Mouse (Mus musculus) lung, adult 2 months (tissue): ENCODE results near the gene Gpr162. TPM values are rescaled to one million over a fixed set of nuclear protein-coding genes. Genes with fewer than 3 reads are reported as not detected.

ENCODE experiments used
- DNase-seq: peaks from one replicate; pipeline ENCODE4 v3.0.0; 2022
- H3K4me1 ChIP-seq: fragments of 200-500 bp; 2 replicates; pipeline ENCODE4 v1.6.1; 2011; ENCODE audit warnings: low read length; ENCODE audit not compliant: control insufficient read depth, insufficient read depth
- H3K4me3 ChIP-seq: fragments of 200-500 bp; replicated peaks from 2 replicates; pipeline ENCODE3; 2011; ENCODE audit warnings: low read depth, mild to moderate bottlenecking, control low read depth, low read length; ENCODE audit errors: extremely low read depth
- CTCF ChIP-seq: fragments of 200-500 bp; IDR thresholded peaks from 2 replicates; pipeline ENCODE4 v1.5.1; 2011; ENCODE audit warnings: mild to moderate bottlenecking, low read length, control low read depth; ENCODE audit not compliant: insufficient read depth
- POLR2A ChIP-seq: fragments of 200-500 bp; IDR thresholded peaks from 2 replicates; pipeline ENCODE4 v1.6.1; 2011; ENCODE audit warnings: low read depth, mild to moderate bottlenecking, control low read depth, low read length, borderline replicate concordance; ENCODE audit errors: extremely low read depth
- WGBS: fragments of 180-500 bp; shearing (Covaris S2); methylation state at CpG from one replicate; pipeline ENCODE4 v1.1.7; 2018; 5-methylcytosine and 5-hydroxymethylcytosine counted together
- polyA plus RNA-seq: library from polyadenylated mRNA; depleted of rRNA; stranded (reverse); fragments of >200 nt; gene quantifications from 2 replicates; pipeline ENCODE4 v1.2.3, GENCODE M21; 2012; rRNA removed

Gene Gpr162
- 0.27 and 0.69 TPM in 2 replicates for polyA plus RNA-seq

DNA sequence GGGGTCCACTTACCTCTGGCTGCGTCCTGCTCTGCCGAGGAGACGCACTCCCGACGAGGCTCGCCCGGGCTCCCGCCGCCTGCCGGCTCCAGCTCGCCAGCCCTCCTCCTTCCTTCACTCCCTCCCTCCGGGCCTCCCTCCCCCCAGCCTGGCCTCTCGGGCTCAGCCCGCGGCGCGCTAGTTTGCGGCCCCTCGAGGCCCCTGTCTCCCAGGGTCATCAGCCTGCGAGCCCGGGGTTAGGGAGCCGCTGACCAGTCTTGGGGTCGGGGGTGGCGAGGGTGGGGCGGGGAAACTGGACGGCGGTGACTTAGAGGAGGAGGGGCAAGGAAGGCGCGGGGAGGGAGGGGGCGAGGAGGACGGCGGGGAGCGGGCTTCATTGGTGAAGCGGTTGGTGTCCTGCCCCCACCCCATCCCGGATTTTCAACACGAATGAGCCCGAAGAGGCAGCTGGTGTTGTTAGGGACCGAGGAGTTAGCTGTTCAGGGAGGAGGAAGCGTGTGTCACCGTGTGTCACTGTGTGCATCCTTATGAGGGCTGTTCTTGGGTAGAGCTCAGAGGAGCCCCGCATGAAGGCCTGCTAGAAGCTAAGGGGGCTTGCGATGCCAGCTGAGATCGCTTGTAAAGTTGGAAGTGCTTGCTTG, at the start of gene Gpr162:
Gpr162 (minus strand) TSS at position 326 of the 641 bp plus-strand sequence.
- Histone ChIP-seq H3K4me3 (peak within 1 kb of the TSS; percentile 15), H3K4me1 (peaks cover 2% of the 10 kb centered on the region; the same call in 1 of the 2 replicates)
- TF ChIP-seq POLR2A (no peak), CTCF (no peak)
- WGBS, result 2% methylated on average over 33 of the region's 43 CpGs
- DNase-seq, result peak; percentile 45

DNA sequence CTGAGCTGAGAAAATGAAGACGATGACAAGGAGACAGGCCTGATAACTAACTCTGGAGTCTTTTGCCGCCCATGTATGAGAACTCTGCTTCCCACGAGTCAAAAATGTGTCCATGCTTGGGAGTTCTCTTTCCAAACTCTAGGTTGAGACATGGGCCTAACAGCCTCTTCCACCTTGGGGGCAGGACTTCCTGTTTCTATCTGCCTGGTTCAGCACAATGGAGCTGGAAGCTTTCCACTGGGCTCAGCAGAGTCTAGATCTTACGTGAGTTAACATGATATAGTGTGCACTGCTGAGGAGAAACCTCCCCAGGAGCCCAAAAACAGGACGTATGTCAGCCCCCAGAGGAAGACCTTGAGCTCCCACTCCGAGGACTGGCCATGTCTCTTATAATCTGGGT, 49.4 kb upstream of the Gpr162 start:
- WGBS, result 42% methylated on average over 6 of the region's 6 CpGs
- Histone ChIP-seq H3K4me3 (no peak overlapping the region), H3K4me1 (peaks cover 9% of the 10 kb centered on the region)
- DNase-seq, result no peak
- TF ChIP-seq POLR2A, result no peak
- no peak for TF ChIP-seq CTCF

DNA sequence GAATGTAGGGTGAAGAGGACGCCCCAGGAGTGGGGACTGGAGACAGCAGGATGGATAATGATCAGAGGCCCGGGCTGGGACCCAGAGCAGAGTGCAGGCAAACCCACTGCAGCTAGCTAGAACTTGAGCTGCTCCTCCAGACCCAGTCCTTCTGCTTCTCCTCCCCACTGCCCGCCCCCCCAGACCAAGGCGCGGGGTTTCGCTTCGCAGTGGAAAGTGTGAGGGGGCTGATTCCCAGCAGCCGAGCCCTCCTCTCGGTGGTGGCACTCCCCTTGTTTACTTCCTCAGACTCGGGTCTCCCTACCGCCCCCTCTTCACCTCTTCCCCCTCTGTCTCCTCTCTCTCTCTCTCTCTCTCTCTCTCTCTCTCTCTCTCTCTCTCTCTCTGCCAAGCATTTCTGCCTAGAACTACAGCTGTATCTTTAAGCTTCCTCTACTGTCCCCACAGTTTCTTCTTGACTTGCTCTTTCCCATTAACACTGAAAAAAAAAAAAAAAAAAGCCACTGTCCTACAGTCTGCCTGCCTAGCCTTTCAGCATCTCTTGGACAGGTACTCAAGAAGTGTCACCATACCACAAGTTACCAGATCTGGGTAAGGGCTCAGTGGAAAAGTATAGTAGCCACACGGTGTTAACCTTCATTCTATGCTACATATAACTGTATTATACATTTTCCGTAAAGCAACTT, 47.9 kb upstream of the Gpr162 start, which contains the start of gene Lag3:
Lag3 (minus strand) TSS at position 173 of the 686 bp plus-strand sequence.
- TF ChIP-seq POLR2A, result no peak
- TF ChIP-seq CTCF, result no peak
- no peak for DNase-seq
- Histone ChIP-seq H3K4me3 (no peak within 1 kb of the TSS), H3K4me1 (peaks cover 9% of the 10 kb centered on the region)
- 13% methylated on average over 12 of the region's 13 CpGs for WGBS

DNA sequence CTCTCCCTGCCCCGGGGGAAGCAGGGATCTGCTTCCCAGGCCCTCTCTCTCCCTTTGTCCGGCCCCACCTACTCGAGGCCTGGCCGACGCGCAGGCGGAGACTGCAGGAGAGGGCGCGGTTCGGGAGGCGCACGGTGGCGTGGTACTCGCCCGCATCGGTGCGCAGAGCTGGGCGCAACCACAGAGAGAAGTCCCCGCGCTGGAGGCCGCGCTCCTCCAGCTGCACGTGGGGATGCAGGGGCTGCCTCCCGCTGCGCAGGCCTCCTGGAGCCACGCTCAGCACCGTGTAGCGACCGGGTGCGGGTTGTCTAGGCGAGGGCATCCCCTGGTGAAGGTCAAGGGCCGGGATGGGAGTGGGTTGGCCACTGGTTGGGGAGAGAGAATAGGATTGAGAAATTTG, 46.2 kb upstream of the Gpr162 start:
- H3K4me3 ChIP-seq, result no peak overlapping the region
- WGBS, result 24% methylated on average over 32 of the region's 32 CpGs

DNA sequence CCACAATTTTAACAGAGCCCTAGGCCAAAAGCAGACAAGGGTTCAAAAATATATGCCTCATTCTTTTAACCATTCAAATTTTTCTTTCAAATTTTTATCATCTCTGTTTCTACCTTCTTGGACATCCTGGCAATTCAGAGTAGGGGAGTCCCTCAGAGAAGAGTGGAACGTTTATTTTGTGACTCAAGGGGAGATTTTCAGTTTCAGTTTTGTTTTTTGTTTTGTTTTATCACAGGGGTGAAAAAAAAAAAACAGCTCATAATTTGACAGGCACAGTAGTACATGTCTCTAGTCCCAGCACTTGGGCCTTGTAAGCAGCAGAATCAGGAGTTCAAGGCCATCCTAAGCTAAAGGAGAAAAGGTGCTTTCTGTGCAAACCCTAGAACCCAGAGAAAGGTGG, 44.0 kb upstream of the Gpr162 start:
- Histone ChIP-seq H3K4me3 (no peak overlapping the region), H3K4me1 (peaks cover 3% of the 10 kb centered on the region)
- DNase-seq, result no peak
- 38% methylated on average over 1 of the region's 1 CpGs for WGBS
- TF ChIP-seq CTCF (no peak), POLR2A (no peak)

More for the DNA sequence above, 46.2 kb upstream of the Gpr162 start:
- H3K4me1 ChIP-seq, result no peaks in the 10 kb centered on the region
- TF ChIP-seq POLR2A, result no peak
- TF ChIP-seq CTCF, result no peak
- no peak for DNase-seq

DNA sequence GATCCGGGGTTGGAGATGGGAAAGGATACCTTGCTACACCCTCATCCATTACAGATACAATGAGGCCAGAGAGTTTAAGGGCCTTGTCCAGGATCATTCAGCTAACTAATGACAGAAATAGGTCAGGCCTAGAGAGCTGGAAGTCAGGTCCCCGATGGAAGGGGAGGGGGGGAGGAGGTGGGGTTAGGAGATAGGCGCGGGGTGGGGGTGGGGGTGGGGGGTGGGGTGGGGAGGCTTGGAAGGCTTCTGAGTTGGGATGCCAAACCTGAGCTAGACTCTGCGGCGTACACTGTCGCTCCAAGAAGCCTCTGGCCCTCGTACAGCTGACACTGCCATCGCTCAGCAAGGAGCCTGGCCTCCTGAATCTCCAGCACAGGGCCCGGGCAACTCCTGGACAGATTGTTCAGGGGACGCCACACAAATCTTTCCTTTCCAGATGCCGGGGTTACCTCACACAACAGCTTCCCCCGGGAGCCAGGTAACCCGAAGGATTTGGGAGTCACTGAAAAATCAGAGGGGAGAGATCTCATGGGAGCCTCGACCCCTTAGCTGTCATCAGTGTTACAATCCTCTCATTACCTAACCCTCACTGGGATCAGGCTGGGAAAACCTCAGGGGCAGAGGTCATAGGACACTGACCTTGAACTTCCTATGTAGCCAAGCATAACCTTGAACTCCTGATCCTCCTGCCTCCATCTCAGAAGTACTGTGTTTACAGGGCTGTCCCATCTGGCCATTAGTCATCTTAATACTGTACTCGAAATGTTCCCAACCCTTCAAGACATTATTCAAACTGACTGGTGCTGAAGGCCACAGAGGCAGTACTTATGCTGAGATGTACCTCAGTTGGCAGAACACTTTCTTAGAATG, 41.4 kb upstream of the Gpr162 start:
- 48% methylated on average over 15 of the region's 16 CpGs for WGBS
- Histone ChIP-seq H3K4me3 (no peak overlapping the region), H3K4me1 (peaks cover 3% of the 10 kb centered on the region)
- no peak for TF ChIP-seq CTCF
- no peak for TF ChIP-seq POLR2A
- DNase-seq, result no peak

DNA sequence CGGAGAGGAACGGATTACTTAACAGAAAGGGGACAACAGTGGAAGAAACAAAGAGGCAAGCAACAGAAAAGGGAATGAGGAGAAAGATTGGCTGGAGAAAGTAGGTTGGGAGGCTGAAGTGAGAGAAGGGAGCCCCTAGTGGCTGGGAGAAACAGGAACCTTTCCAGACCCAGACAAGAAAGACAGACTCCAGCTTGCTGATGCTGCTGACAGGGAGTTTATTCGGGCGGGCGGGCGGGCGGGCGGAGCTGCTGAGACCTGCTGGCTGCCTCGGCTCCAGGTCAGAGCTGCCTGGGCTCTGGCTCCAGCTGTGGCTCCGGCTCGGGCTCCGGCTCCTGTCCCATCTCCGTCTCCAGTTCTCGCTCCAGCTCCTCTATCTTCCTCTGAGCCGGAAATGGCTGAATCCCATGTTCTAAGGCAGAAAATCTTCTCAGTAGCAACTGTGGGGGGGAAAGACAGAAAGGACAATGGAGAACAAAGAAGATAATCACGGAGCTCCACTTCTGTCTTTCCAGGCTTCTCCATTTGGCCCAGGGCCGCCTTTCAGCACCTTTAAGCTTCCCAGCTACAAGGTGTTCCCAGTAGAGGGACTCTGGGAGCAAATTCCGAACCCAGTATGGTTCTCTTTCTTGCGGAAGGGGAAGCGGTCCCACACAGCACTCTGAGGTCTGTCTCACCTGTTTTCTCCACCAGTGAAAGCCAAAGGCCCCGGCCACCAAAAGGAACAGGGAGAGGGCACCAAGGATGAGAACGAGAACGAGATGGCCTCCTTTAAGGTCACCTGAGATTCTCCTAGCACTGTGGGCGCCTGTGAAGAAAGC, 40.6 kb upstream of the Gpr162 start:
- TF ChIP-seq CTCF (peak; percentile 63), POLR2A (peak; percentile 48; the same call in 1 of the 2 replicates)
- Histone ChIP-seq H3K4me1 (peaks cover 3% of the 10 kb centered on the region), H3K4me3 (peak overlapping the region; percentile 71)
- WGBS, result 15% methylated on average over 24 of the region's 24 CpGs
- peak; percentile 56 for DNase-seq

DNA sequence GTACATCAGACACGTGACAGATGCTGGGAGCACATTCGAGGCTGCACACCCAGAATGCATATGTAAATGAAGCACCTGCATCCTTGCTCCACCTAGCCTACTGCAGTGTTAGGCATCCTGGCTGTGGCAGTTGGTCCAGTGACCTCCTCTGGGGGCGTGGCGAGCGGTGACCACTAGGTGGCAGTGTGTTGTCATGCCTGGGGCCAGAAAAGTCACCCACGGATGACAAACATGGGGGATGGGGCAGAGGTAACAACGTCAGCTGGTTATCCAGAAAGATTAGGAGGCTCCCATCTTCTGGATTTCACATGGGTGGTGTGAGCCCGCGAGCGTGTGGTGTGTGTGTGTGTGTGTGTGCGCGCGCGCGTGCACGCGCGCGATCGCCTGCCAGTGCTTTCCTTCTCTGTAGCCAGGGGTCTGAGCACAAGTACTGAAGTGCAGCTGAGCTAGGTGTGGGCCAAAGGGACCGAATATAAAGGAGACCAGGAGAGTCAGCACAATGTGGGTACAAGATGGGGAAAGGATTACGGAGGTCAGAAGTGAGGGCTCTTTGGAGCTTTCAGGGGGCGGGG, 39.9 kb upstream of the Gpr162 start:
- peak; percentile 97 for DNase-seq

More for the DNA sequence above, 39.9 kb upstream of the Gpr162 start:
- TF ChIP-seq CTCF (peak; percentile 88), POLR2A (peak; percentile 18; the same call in 1 of the 2 replicates)
- under 1% methylated on average over 23 of the region's 23 CpGs for WGBS
- H3K4me1 ChIP-seq, result peaks cover 3% of the 10 kb centered on the region
- H3K4me3 ChIP-seq, result peak overlapping the region; percentile 71
